Mouse (Mus musculus) MEL (cell line): ENCODE data around the gene Tmem19.

Experiments used
- CTCF ChIP-seq, 3 experiments: IDR thresholded peaks in 2 of 3; conservative IDR thresholded peaks in 1 of 3; 2 replicates each; pipeline ENCODE4 v1.5.1; 2011 to 2012; ENCODE audit warnings: low read length in 3 of 3, low read depth in 2 of 3, mild to moderate bottlenecking in 2 of 3, improper control_type of control experiment in 1 of 3, inconsistent platforms in 1 of 3, mixed read lengths in 1 of 3, moderate library complexity in 1 of 3; ENCODE audit not compliant: control insufficient read depth in 1 of 3, insufficient read depth in 1 of 3, poor library complexity in 1 of 3, severe bottlenecking in 1 of 3
- E2F4 ChIP-seq: IDR thresholded peaks from 2 replicates; pipeline ENCODE4 v1.6.1; 2011; ENCODE audit warnings: low read depth, low read length, improper control_type of control experiment, borderline replicate concordance
- EP300 ChIP-seq, 2 experiments: IDR thresholded peaks; 2 replicates each; pipeline ENCODE4 v1.6.1; 2011; ENCODE audit warnings: improper control_type of control experiment in 2 of 2, low read length in 2 of 2, low read depth in 1 of 2, mild to moderate bottlenecking in 1 of 2
- ETS1 ChIP-seq: IDR thresholded peaks from 2 replicates; pipeline ENCODE4 v1.6.1; 2012; ENCODE audit warnings: low read depth, mild to moderate bottlenecking, inconsistent platforms, low read length, improper control_type of control experiment, moderate library complexity
- GATA1 ChIP-seq: IDR thresholded peaks from 2 replicates; pipeline ENCODE4 v1.6.1; 2011; ENCODE audit warnings: low read depth, low read length, improper control_type of control experiment
- MXI1 ChIP-seq: IDR thresholded peaks from 2 replicates; pipeline ENCODE4 v1.6.1; 2011; ENCODE audit warnings: mild to moderate bottlenecking, low read depth, low read length, improper control_type of control experiment
- MYB ChIP-seq: IDR thresholded peaks from 2 replicates; pipeline ENCODE4 v1.6.1; 2011; ENCODE audit warnings: mild to moderate bottlenecking, low read depth, low read length, improper control_type of control experiment
- POLR2A ChIP-seq, 2 experiments: IDR thresholded peaks; 2 replicates each; pipeline ENCODE4 v1.6.1; 2011 to 2012; ENCODE audit warnings: low read length in 2 of 2, mild to moderate bottlenecking in 2 of 2, control low read depth in 1 of 2, improper control_type of control experiment in 1 of 2, low read depth in 1 of 2, moderate library complexity in 1 of 2; ENCODE audit not compliant: control insufficient read depth in 1 of 2, insufficient read depth in 1 of 2, poor library complexity in 1 of 2
- RAD21 ChIP-seq: IDR thresholded peaks from 2 replicates; pipeline ENCODE4 v1.6.1; 2011; ENCODE audit warnings: mild to moderate bottlenecking, low read depth, low read length, improper control_type of control experiment
- USF2 ChIP-seq, 2 experiments: IDR thresholded peaks; 2 replicates each; pipeline ENCODE4 v1.6.1; 2011 to 2012; ENCODE audit warnings: improper control_type of control experiment in 2 of 2, low read length in 2 of 2, borderline replicate concordance in 1 of 2, inconsistent platforms in 1 of 2, low read depth in 1 of 2, mild to moderate bottlenecking in 1 of 2; ENCODE audit not compliant: insufficient read depth in 1 of 2
- ZKSCAN1 ChIP-seq: IDR thresholded peaks from 2 replicates; pipeline ENCODE4 v1.6.1; 2012; ENCODE audit warnings: low read depth, mild to moderate bottlenecking, inconsistent platforms, low read length, improper control_type of control experiment, moderate library complexity

DNA sequence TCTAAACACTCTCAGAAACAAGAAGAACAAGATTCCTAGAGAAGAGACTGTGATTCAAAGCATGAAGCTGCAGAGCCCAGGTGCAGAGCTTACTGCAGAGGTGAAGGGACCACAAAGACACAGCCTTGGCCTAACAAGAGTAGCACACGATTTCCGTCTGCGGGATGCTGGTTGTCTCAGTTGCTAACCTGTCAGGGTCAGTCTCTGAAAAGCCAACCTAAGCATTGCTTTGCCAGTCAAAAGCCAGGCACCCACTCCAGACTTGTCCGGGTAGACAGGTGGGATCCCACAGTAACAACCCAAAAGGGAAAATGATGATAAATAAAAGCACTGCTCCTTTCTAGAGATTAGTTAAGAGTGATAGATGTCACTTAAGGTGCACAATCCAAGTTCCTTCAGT, 53.1 kb downstream of the Tmem19 start:
- TF ChIP-seq E2F4 = no peak
- no peak for TF ChIP-seq CTCF (IDR thresholded peaks at IDR 0.05 in 2 of 3, conservative IDR thresholded peaks at IDR 0.05 in 1 of 3; ENCODE audit: control insufficient read depth in 1 of 3, insufficient read depth in 1 of 3, low read depth in 2 of 3, low read length in 3 of 3, poor library complexity in 1 of 3, severe bottlenecking in 1 of 3)
- TF ChIP-seq POLR2A (IDR thresholded peaks at IDR 0.05; ENCODE audit: control insufficient read depth in 1 of 2, insufficient read depth in 1 of 2, low read depth in 1 of 2, low read length in 2 of 2, poor library complexity in 1 of 2) = no peak
- no peak for TF ChIP-seq RAD21
- no peak for TF ChIP-seq ETS1
- TF ChIP-seq MXI1 = no peak
- no peak for TF ChIP-seq USF2 (IDR thresholded peaks at IDR 0.05; ENCODE audit: borderline replicate concordance in 1 of 2, insufficient read depth in 1 of 2, low read depth in 1 of 2, low read length in 2 of 2)
- TF ChIP-seq GATA1 = no peak
- no peak for TF ChIP-seq MYB
- no peak for TF ChIP-seq EP300 (IDR thresholded peaks at IDR 0.05; ENCODE audit: low read depth in 1 of 2, low read length in 2 of 2)
- no peak for TF ChIP-seq ZKSCAN1
